ENCODE assay signal across 1 mouse cellular context in genomic region chr13:101800021-101800596, GRCm38 (mm10).
TF ChIP-seq lines count a peak whose summit lies in the region.

No protein-coding gene starts in this region.

TF ChIP-seq in CH12.LX, 34 proteins besides CTCF, POLR2A, EP300 and RAD21 (continued from another document):
- TF ChIP-seq ETS1 (conservative IDR thresholded peaks at IDR 0.05; ENCODE audit: low read depth, low read length) (peak; percentile 65; the same call in 1 of the 2 replicates), BHLHE40 (IDR thresholded peaks at IDR 0.05; ENCODE audit: low read depth, low read length) (peak; percentile 73), JUND (conservative IDR thresholded peaks at IDR 0.05; ENCODE audit: low read depth, low read length) (peak; percentile 50; the same call in 1 of the 2 replicates), MAZ (IDR thresholded peaks at IDR 0.05; ENCODE audit: low read depth, low read length) (no peak), KAT2A (IDR thresholded peaks at IDR 0.05; ENCODE audit: insufficient replicate concordance, low read length) (no peak)
TF ChIP-seq in CH12.LX: peak in this region for 14.
